Mouse (Mus musculus) layer of hippocampus, adult 6 months (tissue): ENCODE results near the gene Ugt2b5. TPM values are rescaled to one million over a fixed set of nuclear protein-coding genes. Genes with fewer than 3 reads are reported as not detected.

Source experiments
- long read RNA-seq, 2 experiments: library from polyadenylated mRNA; unstranded; transcript quantifications; one replicate each; pipeline ENCODE4 v2.0.0; 2019 to 2020
- polyA plus RNA-seq: library from polyadenylated mRNA; unstranded; fragments of <200 nt; fragmentation: Nextera tagmentation; gene quantifications from 2 replicates; pipeline ENCODE4 v1.2.3, GENCODE M21; 2021

Ugt2b5 gene
- not detected in 2 replicates for polyA plus RNA-seq
- long read RNA-seq, experiment 1, result 0 reads
- long read RNA-seq, experiment 2, partial matches to known transcripts, result 0 of 1 reads
- long read RNA-seq, experiment 2, other reads (novel, unspliced or antisense), result 1 of 1 reads

DNA sequence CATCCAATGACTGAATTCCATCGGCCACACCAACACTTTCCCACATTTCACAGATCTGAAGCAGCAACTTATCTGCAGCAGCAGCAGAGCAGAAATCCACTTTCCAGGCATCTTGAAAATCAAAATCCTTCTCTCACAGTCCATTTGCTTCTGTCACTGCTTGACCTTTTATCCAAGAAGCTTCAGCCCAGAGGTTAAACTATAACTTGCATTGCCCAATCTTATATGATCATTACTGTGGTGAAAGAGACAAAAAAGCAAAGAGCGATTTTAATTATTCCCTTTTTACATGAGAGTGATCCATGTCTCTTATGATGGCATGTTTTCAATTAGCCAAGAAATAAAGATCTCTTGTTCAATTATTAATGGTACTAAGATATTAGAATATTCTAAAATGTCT, at the start of gene Ugt2b5:
Gene Ugt2b5 (minus strand): TSS at position 123 of the 400 bp plus-strand sequence.

DNA sequence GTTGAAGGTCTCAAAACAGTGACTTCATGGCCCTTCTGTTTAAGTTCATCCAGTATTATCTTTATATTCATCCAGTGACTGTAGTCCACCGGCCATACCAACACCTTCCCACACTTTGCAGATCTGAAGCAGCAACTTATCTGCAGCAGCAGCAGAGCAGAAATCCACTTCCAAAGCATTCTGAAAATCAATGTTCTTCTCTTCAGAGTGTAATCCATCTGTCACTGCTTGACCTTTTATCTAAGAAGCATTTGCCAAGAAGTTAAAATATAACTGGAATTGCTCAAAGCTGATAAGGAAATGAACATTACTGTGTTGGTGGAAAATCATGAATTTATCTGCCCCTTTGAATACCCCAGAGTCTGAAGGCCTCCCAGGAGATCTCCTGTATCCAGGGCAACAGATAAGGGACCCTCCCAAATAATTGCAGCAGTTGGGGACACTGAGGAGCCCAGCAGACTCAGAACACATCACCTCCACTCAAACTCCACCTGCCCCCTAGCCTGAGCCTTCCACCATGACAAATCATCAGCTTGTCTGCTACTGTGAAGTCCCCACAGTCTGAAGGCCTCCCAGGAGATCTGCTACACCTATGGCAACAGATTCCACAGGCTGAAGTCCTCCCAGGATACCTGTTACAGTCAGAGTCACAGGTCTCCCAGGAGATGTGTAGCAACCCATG, 47.6 kb downstream of the Ugt2b5 start, which contains the start of gene Ugt2b36:
Gene Ugt2b36 (minus strand): TSS at position 210 of the 682 bp plus-strand sequence.

Other genes starting within 250 kb of the Ugt2b5 start
- not detected in 2 replicates for gene Ugt2b34, start 233.4 kb downstream of the Ugt2b5 start, polyA plus RNA-seq
- not detected in 2 replicates for gene Ugt2b1, start 213.8 kb downstream of the Ugt2b5 start, polyA plus RNA-seq
- not detected in 2 replicates for gene Ugt2b35, start 139.5 kb downstream of the Ugt2b5 start, polyA plus RNA-seq
- not detected in 2 replicates for gene Ugt2b36, start 47.8 kb downstream of the Ugt2b5 start, polyA plus RNA-seq
- gene Ugt2b37, start 114.5 kb upstream of the Ugt2b5 start, polyA plus RNA-seq, result not detected in 2 replicates
- gene Ugt2a3, start 196.9 kb upstream of the Ugt2b5 start, polyA plus RNA-seq, result not detected in 2 replicates